Mouse (Mus musculus) erythroblast, embryonic 14.5 days (primary cell): ENCODE results near the gene Pdlim1.

Experiments used
- GATA1 ChIP-seq: IDR thresholded peaks from 2 replicates; pipeline ENCODE4 v1.6.1; 2012; ENCODE audit warnings: low read length, inconsistent platforms, mixed read lengths
- TAL1 ChIP-seq: IDR thresholded peaks from 3 replicates; pipeline ENCODE4 v1.6.1; 2012; ENCODE audit warnings: low read length, inconsistent platforms, mixed read lengths

GRCm38 (mm10) chr19:40231825-40232541 lies 39.7 kb downstream of the Pdlim1 start:
- no peak for TF ChIP-seq GATA1
- TF ChIP-seq TAL1, result no peak
